Comparison of ENCODE assay signal across 11 mouse cellular contexts in the genomic region with DNA sequence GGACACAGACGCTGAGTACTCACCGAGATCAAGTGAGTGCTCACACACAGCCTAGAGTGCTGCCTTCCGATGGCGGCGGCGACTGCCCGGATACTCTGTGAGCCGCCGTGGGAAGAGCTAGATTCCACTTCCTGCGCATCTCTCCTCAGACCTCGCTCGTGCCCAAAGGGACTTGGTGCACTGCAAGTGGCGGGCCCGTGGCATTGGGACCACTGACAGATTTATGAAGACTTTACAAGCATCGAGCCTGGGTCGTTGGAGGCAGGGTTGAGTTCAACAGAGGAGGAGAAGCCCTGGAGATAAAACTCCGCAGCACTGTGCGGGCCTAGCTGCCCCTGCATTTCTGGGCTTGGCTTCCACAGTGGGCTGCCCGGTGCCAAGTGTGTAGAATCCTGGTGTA. TPM values are rescaled to one million over a fixed set of nuclear protein-coding genes. Genes with fewer than 3 reads are reported as not detected.
DNase-seq lines count a peak whose midpoint lies in the region; ATAC-seq and TF ChIP-seq lines count a peak whose summit lies in the region.
"Had no signal": no experiment of that assay in that cellular context is flagged by ENCODE, and none has a peak within 500 bp of the region (broad histone marks: within the 10 kb centered on the region; RNA-seq: fewer than 3 reads in every experiment).

No protein-coding gene starts in this region.

- peak; percentile 76 for DNase-seq in heart, embryonic 10.5 days (ENCODE audit: low spot score)
- no peak for DNase-seq in heart, adult 11 months
- no peak for DNase-seq in kidney, postnatal 0 days (ENCODE audit: low spot score)
- no peak for DNase-seq in kidney, adult 18-20 months
- DNase-seq in cerebellum, adult 11-12 months = no peak
- no peak for DNase-seq in cerebellum, adult 9-10 months
- DNase-seq: spleen, adult 18-20 months had no signal

- no peak overlapping the region for H3K9ac ChIP-seq in kidney, postnatal 0 days (ENCODE audit: low read depth, low read length)
- H3K9ac ChIP-seq in ES-Bruce4 (ENCODE audit: low read depth, poor library complexity, severe bottlenecking) = no peak overlapping the region

- no peak overlapping the region for H3K27ac ChIP-seq in heart, embryonic 10.5 days
- H3K27ac ChIP-seq in kidney, postnatal 0 days = no peak overlapping the region
- no peak overlapping the region for H3K27ac ChIP-seq in ES-Bruce4 (ENCODE audit: insufficient read depth, low read length)
- no peak overlapping the region for H3K27ac ChIP-seq in embryonic fibroblast, embryonic 13.5 days (ENCODE audit: insufficient read depth, low read length)

- ATAC-seq in kidney, postnatal 0 days (replicated peaks; ENCODE audit: low FRiP score, low read depth) = no peak

- no peak for TF ChIP-seq CTCF in kidney, postnatal 0 days (IDR thresholded peaks at IDR 0.05; ENCODE audit: low read depth)
- TF ChIP-seq CTCF in ES-Bruce4 (IDR thresholded peaks at IDR 0.05; ENCODE audit: low read depth, low read length) = no peak
- TF ChIP-seq CTCF in embryonic fibroblast, embryonic 13.5 days (IDR thresholded peaks at IDR 0.05; ENCODE audit: borderline replicate concordance, insufficient read depth, low read length) = no peak

- TF ChIP-seq POLR2A in ES-Bruce4 (IDR thresholded peaks at IDR 0.05; ENCODE audit: insufficient read depth, low read length) = no peak
- no peak for TF ChIP-seq POLR2A in embryonic fibroblast, embryonic 13.5 days (IDR thresholded peaks at IDR 0.05; ENCODE audit: low read depth, low read length)

- H3K27me3 ChIP-seq in heart, embryonic 10.5 days (ENCODE audit: insufficient read depth, poor library complexity, severe bottlenecking) = peaks cover 100% of the 10 kb centered on the region
- peaks cover 96% of the 10 kb centered on the region for H3K27me3 ChIP-seq in kidney, postnatal 0 days (ENCODE audit: insufficient read depth, low read length)
- H3K27me3 ChIP-seq in ES-Bruce4 (ENCODE audit: control insufficient read depth, insufficient read depth, low read length, poor library complexity, severe bottlenecking) = peaks cover 48% of the 10 kb centered on the region

- peaks cover 49% of the 10 kb centered on the region for H3K4me1 ChIP-seq in heart, embryonic 10.5 days
- peaks cover 18% of the 10 kb centered on the region for H3K4me1 ChIP-seq in kidney, postnatal 0 days (replicated peaks; ENCODE audit: insufficient read depth, low read length)
- no peaks in the 10 kb centered on the region for H3K4me1 ChIP-seq in ES-Bruce4 (ENCODE audit: control insufficient read depth, insufficient read depth, low read length)
- H3K4me1 ChIP-seq in embryonic fibroblast, embryonic 13.5 days (ENCODE audit: control insufficient read depth, insufficient read depth, low read length) = no peaks in the 10 kb centered on the region

- H3K4me2 ChIP-seq in kidney, postnatal 0 days (ENCODE audit: low read length) = no peak overlapping the region

- WGBS in heart, embryonic 10.5 days = 2% methylated on average over 19 of the region's 19 CpGs
- whole genome bisulfite sequencing in kidney, postnatal 0 days = 8% methylated on average over 19 of the region's 19 CpGs

- H3K36me3 ChIP-seq in heart, embryonic 10.5 days = no peaks in the 10 kb centered on the region
- no peaks in the 10 kb centered on the region for H3K36me3 ChIP-seq in kidney, postnatal 0 days (ENCODE audit: insufficient read depth, low read length)
- no peaks in the 10 kb centered on the region for H3K36me3 ChIP-seq in ES-Bruce4 (ENCODE audit: control insufficient read depth, insufficient read depth, low read length, poor library complexity, severe bottlenecking)

- TF ChIP-seq EP300 in ES-Bruce4 (IDR thresholded peaks at IDR 0.05; ENCODE audit: insufficient read depth, low read depth, low read length) = no peak

- peak overlapping the region; percentile 22 for H3K4me3 ChIP-seq in heart, embryonic 10.5 days
- H3K4me3 ChIP-seq in kidney, postnatal 0 days (replicated peaks; ENCODE audit: low read depth, low read length) = 0 out of 2 replicates have a peak overlapping the region, but pooled peaks have one; percentile 5
- H3K4me3 ChIP-seq in ES-Bruce4 (ENCODE audit: low read depth, low read length) = 0 out of 2 replicates have a peak overlapping the region, but pooled peaks have one; percentile 14
- H3K4me3 ChIP-seq in embryonic fibroblast, embryonic 13.5 days (ENCODE audit: insufficient read depth, low read length) = 0 out of 2 replicates have a peak overlapping the region, but pooled peaks have one; percentile 9

- H3K9me3 ChIP-seq in heart, embryonic 10.5 days = no peaks in the 10 kb centered on the region
- no peaks in the 10 kb centered on the region for H3K9me3 ChIP-seq in kidney, postnatal 0 days (replicated peaks; ENCODE audit: low read length)
- H3K9me3 ChIP-seq in ES-Bruce4 (replicated peaks; ENCODE audit: control insufficient read depth, insufficient read depth, low read length, poor library complexity, severe bottlenecking) = no peaks in the 10 kb centered on the region

RNA-seq across cellular contexts. Expression of a gene that starts 1.0 kb away (rescaled TPM):
- 0.30 and 0.80 TPM in 2 replicates for polyA plus RNA-seq in heart, embryonic 10.5 days (2016; fragmentation: Nextera tagmentation; extraction: Ambion mirVana)
- 0.04 and 0.10 TPM in 2 replicates for polyA plus RNA-seq in kidney, postnatal 0 days (2015; fragmentation: Nextera tagmentation; extraction: Ambion mirVana)
- 0.21 TPM in 1 of 2 replicates, not detected in the other for polyA plus RNA-seq in ES-Bruce4 (2011; ENCODE audit: insufficient read depth, insufficient read length, low read depth, missing spikeins)
- polyA plus RNA-seq in embryonic fibroblast, embryonic 13.5 days (2011; ENCODE audit: insufficient read length, low read depth, missing spikeins) = 3.0 and 3.5 TPM in 2 replicates
- polyA plus RNA-seq: cortical plate, adult 2 months; gonadal fat pad, adult 2 months had no signal
